Mouse (Mus musculus) gastrocnemius, adult 18-20 months (tissue): Measurements from ENCODE around the gene Adora3. TPM values are rescaled to one million over a fixed set of nuclear protein-coding genes. Genes with fewer than 3 reads are reported as not detected.

Source experiments
- DNase-seq: peaks from one replicate; pipeline ENCODE4 v3.0.0; 2021; ENCODE audit warnings: low spot score
- total RNA-seq, 2 experiments: library from RNA; stranded (reverse); gene quantifications; 2 replicates each; pipeline ENCODE4 v1.2.3; 2021

The Adora3 gene
- total RNA-seq, 2 experiments from 2014 or later: not detected

DNA sequence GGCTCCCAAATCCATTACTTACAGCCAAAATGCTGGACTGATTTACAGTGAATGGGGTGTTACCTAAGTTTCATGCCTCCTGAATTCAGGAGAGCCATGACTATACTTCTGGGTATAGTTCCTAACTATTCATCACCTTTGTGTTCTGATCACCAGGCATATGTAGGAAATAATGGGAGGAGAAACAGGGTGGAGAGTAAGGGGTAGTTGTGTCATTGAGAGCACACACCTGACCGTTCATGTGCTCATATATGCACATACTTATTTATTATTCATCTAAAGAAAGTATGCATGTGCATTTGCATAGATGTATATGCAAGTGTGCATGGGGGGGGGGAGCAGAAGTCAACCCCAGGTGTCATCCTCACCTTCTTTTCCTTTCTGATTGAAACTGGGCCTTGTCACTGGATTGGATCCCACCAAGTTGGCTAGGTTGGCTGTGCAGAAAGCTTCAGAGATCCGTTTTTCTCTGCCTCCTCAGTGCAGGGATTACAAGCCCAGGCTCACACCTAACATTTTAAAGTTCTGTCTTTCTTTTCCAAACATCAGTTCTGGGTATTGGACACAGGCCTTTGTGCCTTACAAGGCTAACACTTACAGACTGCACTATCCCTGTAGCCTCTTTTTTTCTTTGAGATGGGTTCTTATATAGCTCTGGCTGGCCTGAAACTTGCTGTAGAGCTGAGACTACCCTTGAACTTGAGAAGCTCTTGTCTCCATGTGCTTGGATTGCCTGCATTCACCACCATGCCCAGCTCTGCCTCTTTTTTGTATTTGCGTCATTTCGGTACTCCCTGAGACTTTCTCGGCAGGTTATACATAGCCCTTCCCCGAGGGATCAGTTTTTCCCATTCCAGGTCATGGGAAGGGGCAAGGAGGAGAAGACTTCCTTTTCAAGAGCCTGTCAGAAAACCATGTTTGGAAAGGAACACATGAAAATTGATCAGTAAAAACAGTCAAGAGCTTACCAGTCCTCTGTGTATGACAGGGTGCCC is 3.1 kb downstream of the Adora3 start:
- no peak for DNase-seq

DNA sequence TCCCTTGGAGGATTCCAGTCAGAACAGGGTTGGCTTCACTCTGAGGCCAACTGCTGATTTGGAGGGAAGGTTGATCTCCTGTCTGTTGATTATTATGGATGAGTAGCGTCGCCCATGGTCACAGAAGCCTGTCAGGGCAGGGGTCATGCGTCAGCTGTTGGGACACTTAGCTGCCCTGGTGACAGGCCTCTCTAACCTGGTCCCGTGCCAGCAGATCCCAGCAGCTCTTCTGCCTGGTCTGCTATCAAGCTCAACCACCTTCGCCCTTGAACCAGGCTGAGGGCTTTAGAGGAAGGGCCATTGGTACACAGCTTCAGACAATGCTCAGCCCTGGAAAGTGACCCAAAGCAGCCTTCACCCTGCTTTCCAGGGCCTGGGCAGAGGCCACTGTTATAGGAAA is 5.4 kb downstream of the Adora3 start:
- DNase-seq: no peak

DNA sequence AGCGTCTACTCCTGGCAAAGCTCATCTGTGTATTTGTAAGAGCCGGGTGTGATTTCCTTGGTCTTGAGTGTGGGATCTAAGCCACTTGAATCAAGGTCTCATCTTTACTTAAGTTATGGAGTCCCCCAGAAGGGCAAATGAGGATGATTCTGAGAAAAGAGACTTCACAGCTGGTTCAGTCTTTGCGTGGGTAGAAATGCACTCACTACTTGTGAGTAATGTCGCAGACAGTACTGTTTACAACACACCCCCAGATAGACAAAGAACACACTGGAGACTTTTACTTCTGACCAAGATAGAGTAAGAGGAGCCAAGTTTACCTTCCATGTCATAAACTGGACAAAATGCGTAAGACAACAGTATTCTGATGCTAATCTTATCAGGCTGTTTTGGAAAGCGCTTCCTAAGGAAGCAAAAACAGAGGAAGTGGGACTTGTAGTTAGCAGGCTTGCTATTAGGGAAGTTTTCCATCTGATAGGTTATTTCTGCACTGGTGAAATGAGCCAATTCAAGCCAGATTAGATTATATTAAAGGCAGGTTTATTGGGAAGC is 6.7 kb downstream of the Adora3 start:
- no peak for DNase-seq

DNA sequence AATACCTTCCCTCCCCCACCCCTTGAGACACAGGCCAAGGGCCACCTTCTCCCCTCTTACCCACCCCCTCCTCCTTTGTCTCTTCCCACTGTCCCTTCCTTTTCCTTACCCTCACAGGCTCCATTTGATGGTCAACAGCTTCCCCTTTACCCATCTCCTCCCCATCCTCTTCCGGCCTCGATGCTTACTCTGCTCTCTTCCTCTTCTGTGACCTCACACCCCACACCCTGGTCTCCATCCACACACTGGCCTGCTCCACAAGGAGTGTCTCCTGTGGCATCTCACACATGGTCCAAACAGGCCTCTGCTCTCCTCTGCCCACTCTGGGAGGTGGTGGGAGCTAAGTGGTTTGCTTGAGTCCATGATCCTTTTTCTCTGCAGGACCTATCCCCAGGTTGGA is 7.3 kb downstream of the Adora3 start:
- no peak for DNase-seq

DNA sequence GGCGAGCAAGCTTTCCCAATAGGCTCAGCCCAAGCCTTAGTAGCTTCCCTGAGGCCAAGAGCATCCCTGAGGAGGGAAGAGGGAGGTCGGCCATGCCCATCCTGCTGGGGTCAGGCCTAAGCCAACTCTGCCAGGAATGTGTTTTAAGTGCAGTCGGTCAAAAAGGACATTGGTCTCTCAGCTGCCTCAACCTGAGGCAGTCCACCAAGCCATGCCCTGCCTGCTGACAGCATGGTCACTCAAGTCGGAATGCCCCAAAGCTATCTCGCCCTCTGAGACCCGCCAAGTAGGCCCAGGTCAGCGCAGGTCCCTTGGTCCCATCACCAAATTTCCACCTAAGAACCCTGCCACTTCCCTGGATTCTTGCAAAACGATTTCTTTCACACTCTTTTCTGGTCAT is 8.1 kb downstream of the Adora3 start:
- no peak for DNase-seq

DNA sequence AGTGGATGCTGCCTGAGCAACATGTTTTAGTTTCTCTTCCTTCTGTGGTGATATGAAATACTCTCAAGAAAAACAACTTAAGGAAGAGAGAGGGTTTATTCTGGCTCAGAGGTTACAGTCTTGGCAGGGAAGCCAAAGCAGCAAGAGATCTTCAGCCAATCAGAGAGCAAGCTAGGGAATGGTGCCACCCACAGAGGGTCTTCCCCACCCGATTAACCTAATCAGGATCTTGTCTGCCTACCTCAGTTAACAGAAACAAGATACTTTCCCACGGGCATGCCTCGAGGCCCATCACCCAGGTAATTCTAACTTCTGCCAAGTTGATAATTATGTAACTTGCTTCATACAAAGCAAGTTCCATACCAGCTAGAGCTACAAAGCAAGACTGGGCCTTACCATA is 9.8 kb downstream of the Adora3 start:
- no peak for DNase-seq

DNA sequence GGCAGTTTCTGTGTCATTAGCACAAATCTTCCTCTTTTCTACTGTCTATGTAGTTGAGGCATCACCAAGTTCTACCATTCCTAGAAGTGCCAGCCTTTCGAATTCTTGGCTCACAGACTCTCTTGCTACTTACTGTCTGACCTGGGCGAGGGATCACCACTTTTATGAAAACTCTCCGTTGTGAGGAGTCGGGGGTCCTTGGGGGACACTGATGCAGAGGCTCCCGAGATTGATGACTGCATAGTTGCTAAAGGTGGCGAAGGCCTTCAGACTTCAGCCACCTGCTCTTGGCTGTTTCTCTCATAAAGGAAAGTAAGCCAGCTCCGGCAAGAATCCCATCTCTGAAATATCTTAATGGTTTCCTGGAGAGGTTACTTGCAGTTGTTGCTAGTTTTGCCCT is 11.4 kb downstream of the Adora3 start:
- DNase-seq: no peak

DNA sequence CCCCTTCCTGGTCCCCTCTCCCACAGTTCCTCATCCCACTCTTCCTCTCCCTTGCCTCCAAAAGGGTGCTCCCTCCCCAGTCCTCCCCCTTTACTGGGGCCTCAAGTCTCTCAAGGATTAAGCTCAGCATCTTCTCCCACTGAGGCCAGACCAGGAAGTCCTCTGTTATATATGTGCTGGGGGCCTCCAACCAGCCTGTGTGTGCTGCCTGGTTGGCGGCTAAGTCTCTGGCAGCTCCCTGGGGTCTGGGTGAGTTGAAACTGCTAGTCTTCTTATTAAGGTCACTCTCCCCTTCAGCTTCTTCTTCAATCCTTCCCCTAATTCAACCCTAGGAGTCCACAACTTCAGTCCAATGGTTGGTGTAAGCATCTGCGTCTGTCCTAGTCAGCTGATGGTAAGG is 12.5 kb downstream of the Adora3 start:
- no peak for DNase-seq

DNA sequence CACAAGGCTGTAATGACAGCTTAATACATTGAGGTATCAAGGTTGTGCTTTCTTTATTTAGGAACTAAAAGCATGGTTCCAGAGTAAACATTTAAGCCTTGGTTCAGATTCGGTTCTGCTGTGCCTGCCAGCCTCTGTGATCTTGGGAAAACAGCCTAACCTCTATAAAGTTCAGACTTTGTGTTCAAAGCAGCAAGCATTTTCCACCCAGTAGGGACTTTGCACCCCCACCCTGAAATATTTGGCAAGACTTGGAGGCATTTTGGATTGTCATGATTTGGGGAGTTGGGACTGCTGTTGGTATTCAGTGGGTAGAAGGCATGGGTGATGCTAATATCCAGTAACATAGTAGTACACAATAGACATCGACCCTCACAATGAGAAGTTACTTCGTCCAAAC is 18.3 kb downstream of the Adora3 start:
- no peak for DNase-seq

DNA sequence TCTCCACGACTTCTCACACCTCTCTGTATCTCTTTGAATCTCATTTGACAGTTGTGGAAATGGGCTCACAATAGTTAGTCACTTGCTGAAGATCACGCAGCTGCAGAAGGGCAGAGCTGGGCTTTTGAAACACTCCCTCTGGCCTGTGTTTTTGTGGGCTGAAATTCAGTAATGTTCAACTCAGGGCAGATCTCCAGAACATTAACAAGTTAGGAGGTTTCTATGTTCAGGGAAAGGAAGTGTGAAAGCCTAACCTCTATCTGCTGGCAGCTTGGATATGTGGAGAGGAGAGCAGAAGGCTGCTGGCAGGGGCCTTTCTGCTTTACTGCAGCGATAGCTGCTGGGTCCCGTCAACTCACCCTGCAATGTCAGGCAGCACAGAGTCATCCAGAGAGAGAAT is 19.6 kb downstream of the Adora3 start:
- peak; percentile 43 for DNase-seq

DNA sequence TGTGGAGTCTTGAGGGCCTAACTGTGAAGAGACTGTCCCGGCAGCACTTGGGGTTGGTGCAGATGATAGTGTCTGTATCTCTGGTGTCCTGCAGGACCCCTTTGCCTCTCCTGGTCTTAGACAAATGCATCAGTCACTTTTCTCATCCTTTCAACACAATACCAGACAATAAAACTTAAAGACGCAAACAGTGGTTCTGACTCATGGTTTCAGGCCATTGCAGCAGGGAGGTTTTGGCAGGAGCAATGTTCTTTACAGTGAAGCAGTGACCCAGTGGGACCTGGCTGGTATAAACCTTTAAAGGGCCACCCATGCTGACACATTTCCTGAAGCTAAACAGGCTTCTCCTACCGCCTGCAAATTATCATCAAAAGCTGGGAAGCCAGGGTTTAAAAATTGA is 20.5 kb downstream of the Adora3 start:
- DNase-seq: no peak

DNA sequence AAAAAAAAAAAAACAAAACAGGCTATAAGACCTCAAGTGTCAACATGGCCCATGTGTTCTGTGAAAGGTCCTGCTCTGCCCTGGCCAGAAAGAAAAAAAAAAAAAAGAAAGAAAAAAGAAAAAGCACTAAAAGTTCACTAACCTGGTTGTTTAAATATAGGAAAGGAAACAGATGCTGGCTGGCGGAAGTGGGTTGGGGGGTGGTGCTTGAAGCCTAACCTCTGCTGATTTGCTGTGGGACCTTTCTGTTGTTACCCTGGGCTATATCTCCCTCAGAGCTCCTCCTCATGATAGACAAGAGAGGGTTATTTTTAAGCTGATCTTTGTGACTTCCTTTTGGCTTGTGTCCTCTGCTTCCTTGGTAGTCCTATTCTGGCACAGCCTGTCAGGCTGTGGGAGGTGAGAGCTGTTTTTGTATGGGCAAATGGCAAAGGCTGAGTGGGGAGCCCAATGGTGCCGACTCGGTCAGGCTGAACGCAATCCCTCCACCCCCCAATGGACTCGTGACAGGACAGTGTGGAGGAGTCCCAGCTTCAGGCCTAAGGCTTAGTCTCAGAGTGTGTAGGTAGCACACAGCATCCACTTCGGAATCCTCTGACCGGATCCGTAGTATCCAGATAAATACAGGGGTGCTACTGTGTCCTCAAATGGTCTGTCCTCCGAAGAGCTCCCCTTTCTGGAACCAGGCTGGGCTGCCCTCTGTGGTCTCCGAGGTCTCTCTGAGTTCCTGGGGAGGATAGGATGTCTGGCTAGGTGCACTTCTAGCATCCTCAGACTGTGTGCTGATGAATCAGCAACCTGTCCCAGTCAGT is 21.3 kb downstream of the Adora3 start:
- DNase-seq: no peak

DNA sequence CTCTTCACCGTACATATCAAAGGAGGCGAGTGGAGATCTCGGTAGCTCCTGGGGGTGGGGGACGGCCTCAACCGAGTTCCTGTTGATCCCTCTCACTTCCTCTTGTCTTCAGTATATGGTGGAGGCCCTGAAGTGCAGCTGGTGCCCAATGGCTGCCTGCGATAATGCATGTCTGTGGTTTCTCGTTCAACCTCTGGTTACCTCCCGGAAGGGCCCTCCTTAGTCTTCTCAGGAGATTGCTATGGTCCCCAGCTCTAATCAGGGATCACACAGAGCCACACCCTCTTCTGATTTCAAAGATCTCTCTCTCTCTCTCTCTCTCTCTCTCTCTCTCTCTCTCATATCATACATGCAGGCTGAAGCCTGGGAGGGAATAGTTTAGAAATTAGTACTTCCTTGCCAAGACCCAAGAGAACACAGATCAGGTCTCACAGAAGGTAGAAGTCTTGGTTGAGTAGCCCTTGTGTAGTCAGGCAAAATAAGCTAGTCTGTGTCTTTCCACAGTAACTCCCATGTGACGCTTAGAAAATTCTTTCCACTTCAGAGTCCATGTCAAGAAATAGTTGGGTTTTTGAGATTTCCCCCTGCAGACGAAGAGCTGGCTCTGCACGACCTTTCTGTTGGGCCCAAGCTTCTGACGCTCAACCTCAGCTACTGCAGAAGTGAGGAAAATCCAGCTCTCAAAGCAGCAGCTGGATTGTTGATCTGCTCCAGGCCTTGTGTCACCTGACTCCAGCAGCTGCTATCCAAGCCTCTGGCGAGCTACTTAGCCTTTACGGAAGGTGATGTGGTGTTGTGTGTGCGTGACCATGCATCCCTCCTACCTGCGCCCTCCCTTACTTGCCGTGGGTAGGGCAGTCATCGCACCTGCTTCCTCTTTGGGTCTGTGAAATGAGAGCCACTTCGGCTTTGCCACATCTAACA is 22.2 kb downstream of the Adora3 start:
- DNase-seq: no peak

DNA sequence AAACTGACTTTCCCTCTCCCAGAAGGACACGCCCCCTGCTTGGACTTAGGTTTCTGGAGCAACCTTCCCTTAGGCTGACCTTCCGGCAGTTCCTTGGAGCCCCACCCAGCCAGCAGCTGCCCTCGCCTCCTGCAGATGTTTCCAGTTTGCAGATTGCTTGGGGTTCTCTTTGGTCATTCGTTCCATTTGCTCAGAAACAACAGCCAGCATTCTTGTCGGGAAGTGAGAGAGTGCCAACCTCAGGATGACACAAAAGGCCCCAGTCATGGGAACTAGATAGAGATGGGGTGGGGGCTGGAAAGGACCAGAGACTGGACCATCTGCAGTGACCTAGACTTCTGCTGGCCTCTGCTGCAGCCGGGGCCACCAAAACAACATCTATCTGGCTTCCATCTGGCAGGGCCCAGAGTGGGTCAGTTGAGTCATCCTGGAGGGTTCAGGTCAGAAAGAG is 23.3 kb downstream of the Adora3 start:
- peak; percentile 81 for DNase-seq

DNA sequence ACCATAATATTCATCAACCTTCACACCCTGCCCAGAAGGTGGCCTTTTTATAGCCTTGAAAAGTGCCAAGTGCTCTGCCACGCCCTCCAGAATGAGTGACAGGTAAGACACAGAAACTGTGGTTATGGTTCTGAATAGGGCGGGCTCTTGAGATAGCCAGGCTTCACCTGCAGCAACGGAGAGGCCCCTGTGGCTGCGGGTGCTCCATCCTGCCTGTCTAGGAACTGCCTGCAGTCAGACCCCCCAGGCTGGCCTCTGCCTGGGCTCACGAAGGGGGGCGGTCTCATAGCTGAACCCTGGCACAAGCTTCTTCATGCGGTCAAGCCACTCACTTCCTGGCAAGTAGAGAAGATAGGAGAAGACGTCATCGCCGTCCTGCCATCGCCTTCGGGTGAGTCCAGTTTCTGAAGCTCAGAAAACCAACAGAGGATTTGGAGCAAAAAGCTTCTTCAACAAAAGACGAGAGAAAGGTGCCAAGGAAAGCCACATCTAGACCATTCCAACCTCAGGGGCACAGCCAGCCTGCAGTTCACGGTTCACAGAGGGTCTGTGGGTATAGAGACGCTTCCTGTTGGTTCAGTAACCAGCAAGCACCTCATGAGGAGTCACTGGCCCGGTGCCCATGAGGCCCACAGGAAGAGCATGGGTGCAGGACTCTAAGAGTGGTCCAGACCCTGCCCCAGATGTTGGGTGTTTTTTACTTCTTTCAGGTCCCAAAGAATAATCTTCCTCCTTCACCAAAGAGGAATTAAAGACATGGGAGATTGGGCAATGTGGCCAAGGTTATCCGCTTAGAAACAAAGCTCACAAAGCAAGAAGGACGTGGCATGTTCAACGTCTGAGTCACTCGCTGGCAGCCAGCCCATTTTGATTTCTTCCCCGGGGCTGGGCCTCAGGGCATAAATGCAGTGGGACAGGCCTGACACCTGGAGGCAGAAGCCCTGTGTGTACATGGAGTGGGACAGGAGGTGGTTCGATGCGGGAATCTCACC is 24.2 kb downstream of the Adora3 start:
- DNase-seq: peak; percentile 90

DNA sequence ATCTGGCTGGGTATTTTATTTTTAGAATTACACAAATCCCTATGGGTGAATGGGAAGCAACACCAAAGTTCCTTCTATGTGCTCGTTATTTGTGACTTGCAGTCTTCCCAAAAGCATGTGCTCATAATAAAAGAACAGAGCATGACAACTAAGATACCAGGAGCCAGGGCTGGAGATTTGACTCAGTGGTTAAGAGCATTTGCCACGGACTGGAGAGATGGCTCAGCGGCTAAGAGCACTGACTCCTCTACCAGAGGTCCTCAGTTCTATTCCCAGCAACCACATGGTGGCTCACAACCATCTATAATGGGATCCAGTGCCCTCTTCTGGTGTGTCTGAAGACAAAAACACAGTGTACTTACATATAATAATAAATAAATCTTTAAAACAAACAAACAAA is 26.2 kb downstream of the Adora3 start:
- DNase-seq: no peak

DNA sequence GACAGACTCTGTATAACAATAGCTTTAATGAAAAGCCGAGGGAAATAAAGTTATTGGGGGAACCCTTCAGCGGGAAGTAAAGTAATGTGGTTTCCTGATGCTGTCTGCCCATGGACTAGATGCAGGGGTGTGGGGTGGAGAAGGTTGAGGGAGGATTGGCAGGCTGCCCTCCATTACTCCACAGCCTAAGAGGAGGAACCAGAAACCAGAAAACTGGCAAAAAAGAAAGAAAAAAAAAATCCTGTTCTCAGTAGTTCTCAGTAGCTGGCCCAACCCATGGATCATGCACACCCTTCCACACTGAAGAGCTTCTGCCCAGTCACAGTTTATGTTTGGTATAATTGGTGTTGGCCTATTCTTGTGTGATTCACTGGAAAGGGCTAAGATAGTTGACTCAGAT is 27.7 kb downstream of the Adora3 start:
- DNase-seq: peak; percentile 59

DNA sequence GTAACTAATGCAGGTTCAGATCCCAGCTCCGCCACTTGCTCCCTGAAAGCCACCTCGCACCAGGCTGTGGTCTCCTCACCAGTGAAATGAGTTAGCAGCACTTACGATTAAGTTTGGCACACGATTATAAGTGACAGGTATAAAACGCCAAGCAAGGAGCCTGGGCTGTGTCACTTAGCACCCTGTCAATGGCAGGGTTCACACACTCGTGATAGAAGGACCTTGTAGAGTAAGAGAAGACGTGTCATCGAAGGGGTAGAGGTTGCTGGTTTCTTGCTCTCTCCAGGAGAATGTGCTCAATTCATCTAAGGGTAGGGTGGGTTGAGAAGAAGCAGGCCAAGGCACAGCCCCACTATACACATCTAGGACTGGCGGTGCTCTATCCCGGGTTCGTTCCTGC is 28.2 kb downstream of the Adora3 start:
- DNase-seq: no peak

DNA sequence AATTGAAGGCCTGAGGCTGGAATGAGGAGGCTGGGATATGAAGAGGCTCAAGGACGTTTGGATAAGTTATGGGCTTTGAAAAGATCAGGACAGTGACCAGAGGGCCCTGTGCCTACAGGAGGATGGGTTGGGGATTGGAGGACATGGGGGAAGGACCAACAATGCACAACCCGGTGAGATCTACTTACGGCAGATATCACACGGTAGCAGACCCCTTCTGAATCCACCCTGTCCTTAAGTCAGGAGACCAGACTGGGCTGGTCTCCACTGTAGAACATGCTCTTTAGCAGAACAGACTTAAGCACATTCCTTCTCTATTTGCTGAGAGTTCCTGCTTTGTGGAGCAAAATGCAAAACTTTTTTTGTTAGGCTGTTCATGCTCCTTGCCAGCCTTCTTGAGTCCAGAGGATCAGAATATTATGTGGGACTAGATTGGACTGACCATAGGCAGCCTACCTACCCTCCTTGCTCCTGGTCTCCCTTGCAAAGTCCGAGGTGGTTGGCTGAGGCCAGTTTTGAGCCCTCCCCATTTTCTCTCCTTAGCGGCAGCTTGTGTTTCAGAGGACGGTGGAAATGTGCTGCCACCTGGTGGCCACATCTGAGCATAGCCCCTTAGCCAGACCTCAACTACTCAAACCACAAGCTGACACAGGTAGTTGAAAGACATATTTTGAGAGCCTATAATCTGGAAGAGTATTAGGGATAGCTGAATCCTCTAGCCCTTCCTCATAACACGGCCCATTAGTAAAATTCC is 28.9 kb downstream of the Adora3 start:
- peak; percentile 84 for DNase-seq
